Mouse (Mus musculus): Measurements from ENCODE around the gene Lrrc45. TPM values are rescaled to one million over a fixed set of nuclear protein-coding genes. Genes with fewer than 3 reads are reported as not detected.
A peak's percentile ranks its signal among the peaks of the same experiment; 100 is the strongest.

The Lrrc45 gene
- total and polyA plus RNA-seq, 3 experiments: 31.0 to 45.1 TPM; not detected in 1

DNA sequence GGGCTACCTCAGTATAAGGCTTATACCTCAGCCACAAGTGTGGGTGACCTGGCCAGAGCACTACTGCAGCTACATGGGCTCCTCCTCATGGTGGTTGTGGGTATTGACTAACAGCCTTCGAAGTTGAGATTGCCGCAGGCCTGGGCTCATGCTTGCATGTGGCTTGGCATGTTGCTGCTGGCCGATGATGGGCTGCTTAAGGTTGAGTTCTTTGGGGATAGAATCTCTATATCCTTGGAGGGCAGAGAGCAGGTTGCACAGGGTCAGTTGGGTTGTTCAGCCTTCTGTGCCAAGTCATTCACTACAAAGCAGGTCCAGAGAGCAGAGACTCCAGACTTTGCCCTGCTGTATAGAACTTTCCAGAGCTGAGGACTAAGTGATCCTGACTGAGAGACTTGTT lies 33.8 kb upstream of the Lrrc45 start:
- Histone ChIP-seq H3K9ac (ENCODE audit: control insufficient read depth, low read depth, low read length, poor library complexity, severe bottlenecking) (no peak overlapping the region), H3K4me1 (ENCODE audit: control insufficient read depth in 1 of 2, insufficient read depth in 2 of 2, low read length in 2 of 2) (no peaks in the 10 kb centered on the region), H3K27me3 (ENCODE audit: control insufficient read depth in 1 of 2, insufficient read depth in 2 of 2, low read length in 2 of 2) (no peaks in the 10 kb centered on the region), H3K79me2 (ENCODE audit: control insufficient read depth, insufficient read depth, low read length, poor library complexity) (no peaks in the 10 kb centered on the region), H3K36me3 (ENCODE audit: control insufficient read depth in 1 of 2, insufficient read depth in 2 of 2, low read length in 2 of 2) (peaks cover 0 to 2% of the 10 kb centered on the region in 2 experiments; a peak in 2 of 4 replicates), H3K27ac (ENCODE audit: control insufficient read depth, low read depth, low read length) (no peak overlapping the region), H3K9me3 (replicated peaks; ENCODE audit: insufficient read depth, low read length) (no peaks in the 10 kb centered on the region), H3K4me3 (ENCODE audit: control insufficient read depth in 1 of 2, insufficient read depth in 1 of 2, low read depth in 2 of 2, low read length in 2 of 2) (no peak overlapping the region)
- DNase-seq (ENCODE audit: low read depth, low spot score): peak; percentile 44
- TF ChIP-seq MYC (IDR thresholded peaks at IDR 0.05; ENCODE audit: low read depth, low read length) (no peak), HCFC1 (IDR thresholded peaks at IDR 0.05; ENCODE audit: low read depth, low read length) (no peak), MAFK (IDR thresholded peaks at IDR 0.05; ENCODE audit: borderline replicate concordance, low read depth, low read length) (no peak), SMC3 (IDR thresholded peaks at IDR 0.05; ENCODE audit: low read depth, low read length) (peak; percentile 60), CTCF (IDR thresholded peaks at IDR 0.05 in 2 of 3, conservative IDR thresholded peaks at IDR 0.05 in 1 of 3; ENCODE audit: control insufficient read depth in 1 of 3, insufficient read depth in 1 of 3, low read depth in 2 of 3, low read length in 3 of 3, poor library complexity in 1 of 3, severe bottlenecking in 1 of 3) (peak; percentile 26 to 50 (median 27); a peak in 4 of 6 replicates), UBTF (IDR thresholded peaks at IDR 0.05; ENCODE audit: borderline replicate concordance, insufficient read depth, low read depth, low read length) (no peak), TCF12 (IDR thresholded peaks at IDR 0.05; ENCODE audit: low read depth, low read length) (no peak), ZMIZ1 (IDR thresholded peaks at IDR 0.05; ENCODE audit: low read depth, low read length) (no peak), POLR2AphosphoS5 (IDR thresholded peaks at IDR 0.05; ENCODE audit: borderline replicate concordance, low read depth, low read length) (no peak), ZKSCAN1 (IDR thresholded peaks at IDR 0.05; ENCODE audit: low read depth, low read length) (no peak), POLR2AphosphoS2 (IDR thresholded peaks at IDR 0.05; ENCODE audit: low read length) (no peak), BHLHE40 (IDR thresholded peaks at IDR 0.05; ENCODE audit: borderline replicate concordance, low read depth, low read length) (no peak), RAD21 (IDR thresholded peaks at IDR 0.05; ENCODE audit: low read depth, low read length) (peak; percentile 45), SIN3A (IDR thresholded peaks at IDR 0.05; ENCODE audit: low read length) (no peak)

DNA sequence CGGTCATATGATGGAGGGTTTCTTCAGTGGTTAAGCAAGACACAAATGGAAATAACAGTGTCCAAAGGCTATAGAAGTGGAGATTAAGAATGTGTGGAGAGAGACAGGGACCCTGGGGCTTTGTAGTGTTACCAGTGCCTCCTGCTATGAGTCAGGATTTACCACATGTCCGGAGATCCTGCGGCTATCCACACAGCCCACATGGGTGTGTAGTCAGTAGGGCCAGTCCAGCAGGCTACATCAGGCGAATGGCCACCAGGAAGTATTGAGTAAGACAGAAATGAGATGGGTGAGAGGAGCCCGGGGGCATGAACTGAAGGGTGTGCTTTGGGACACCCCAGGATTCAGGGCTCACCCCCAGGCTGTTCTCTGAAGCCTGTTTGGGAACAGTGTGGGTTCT lies 31.0 kb upstream of the Lrrc45 start:
- H3K9ac ChIP-seq (ENCODE audit: control insufficient read depth, low read depth, low read length, poor library complexity, severe bottlenecking): no peak overlapping the region
- H3K4me3 ChIP-seq (ENCODE audit: control insufficient read depth in 1 of 2, insufficient read depth in 1 of 2, low read depth in 2 of 2, low read length in 2 of 2): no peak overlapping the region
- peaks cover 0 to 2% of the 10 kb centered on the region in 2 experiments; a peak in 1 of 4 replicates for H3K36me3 ChIP-seq (ENCODE audit: control insufficient read depth in 1 of 2, insufficient read depth in 2 of 2, low read length in 2 of 2)
- H3K27ac ChIP-seq (ENCODE audit: control insufficient read depth, low read depth, low read length): no peak overlapping the region
- TF ChIP-seq BHLHE40 (IDR thresholded peaks at IDR 0.05; ENCODE audit: borderline replicate concordance, low read depth, low read length) (no peak), ZMIZ1 (IDR thresholded peaks at IDR 0.05; ENCODE audit: low read depth, low read length) (no peak), SMC3 (IDR thresholded peaks at IDR 0.05; ENCODE audit: low read depth, low read length) (no peak), MEF2A (IDR thresholded peaks at IDR 0.05; ENCODE audit: extremely low read depth, insufficient replicate concordance, low read depth, low read length, poor library complexity, severe bottlenecking) (no peak), CHD2 (IDR thresholded peaks at IDR 0.05; ENCODE audit: low read length) (no peak), CTCF (IDR thresholded peaks at IDR 0.05 in 2 of 3, conservative IDR thresholded peaks at IDR 0.05 in 1 of 3; ENCODE audit: control insufficient read depth in 1 of 3, insufficient read depth in 1 of 3, low read depth in 2 of 3, low read length in 3 of 3, poor library complexity in 1 of 3, severe bottlenecking in 1 of 3) (no peak), NRF1 (IDR thresholded peaks at IDR 0.05; ENCODE audit: insufficient read depth, low read depth, low read length, poor library complexity, severe bottlenecking) (no peak), ELF1 (IDR thresholded peaks at IDR 0.05; ENCODE audit: low read depth, low read length) (no peak), MYB (IDR thresholded peaks at IDR 0.05; ENCODE audit: low read depth, low read length) (no peak)
- H3K4me1 ChIP-seq (ENCODE audit: control insufficient read depth in 1 of 2, insufficient read depth in 2 of 2, low read length in 2 of 2): no peaks in the 10 kb centered on the region
- no peak for DNase-seq (ENCODE audit: low read depth, low spot score)
- H3K79me2 ChIP-seq (ENCODE audit: control insufficient read depth, insufficient read depth, low read length, poor library complexity): no peaks in the 10 kb centered on the region
- H3K9me3 ChIP-seq (replicated peaks; ENCODE audit: insufficient read depth, low read length): no peaks in the 10 kb centered on the region
- H3K27me3 ChIP-seq (ENCODE audit: control insufficient read depth in 1 of 2, insufficient read depth in 2 of 2, low read length in 2 of 2): no peaks in the 10 kb centered on the region

All from MEL (cell line).